ENCODE assay signal across 11 mouse cellular contexts in genomic region chr7:35373146-35373989, GRCm38 (mm10). TPM values are rescaled to one million over a fixed set of nuclear protein-coding genes. Genes with fewer than 3 reads are reported as not detected.
DNase-seq lines count a peak whose midpoint lies in the region; ATAC-seq and TF ChIP-seq lines count a peak whose summit lies in the region.
"Had no signal": no experiment of that assay in that cellular context is flagged by ENCODE, and none has a peak within 500 bp of the region (broad histone marks: within the 10 kb centered on the region; RNA-seq: fewer than 3 reads in every experiment).

No protein-coding gene starts in this region.

- no peaks in the 10 kb centered on the region for H3K27me3 ChIP-seq in heart, embryonic 11.5 days (ENCODE audit: control insufficient read depth, insufficient read depth, low read length)
- H3K27me3 ChIP-seq in E14TG2a.4 (ENCODE audit: insufficient read depth, low read length), result 0 out of 2 replicates have a peak, but pooled peaks cover 3% of the 10 kb centered on the region
- no peaks in the 10 kb centered on the region for H3K27me3 ChIP-seq in intestine, embryonic 16.5 days (replicated peaks; ENCODE audit: control insufficient read depth, insufficient read depth, low read length)
- H3K27me3 ChIP-seq in limb, embryonic 10.5 days (ENCODE audit: low read depth, poor library complexity, severe bottlenecking), result no peaks in the 10 kb centered on the region
- H3K27me3 ChIP-seq: midbrain, embryonic 12.5 days had no signal

- no peaks in the 10 kb centered on the region for H3K36me3 ChIP-seq in heart, embryonic 11.5 days (ENCODE audit: control insufficient read depth, insufficient read depth, low read length)
- H3K36me3 ChIP-seq in E14TG2a.4 (ENCODE audit: insufficient read depth, low read length), result peaks cover 31% of the 10 kb centered on the region
- H3K36me3 ChIP-seq in intestine, embryonic 16.5 days (ENCODE audit: control insufficient read depth, insufficient read depth, low read length), result peaks cover under 1% of the 10 kb centered on the region; the same call in 1 of the 2 replicates
- no peaks in the 10 kb centered on the region for H3K36me3 ChIP-seq in limb, embryonic 10.5 days
- H3K36me3 ChIP-seq: forebrain, embryonic 10.5 days; midbrain, embryonic 12.5 days had no signal

- peaks cover 3% of the 10 kb centered on the region; the same call in 1 of the 2 replicates for H3K9me3 ChIP-seq in heart, embryonic 11.5 days (replicated peaks; ENCODE audit: control insufficient read depth, low read length)
- H3K9me3 ChIP-seq in E14TG2a.4 (ENCODE audit: low read length), result no peaks in the 10 kb centered on the region
- H3K9me3 ChIP-seq in intestine, embryonic 16.5 days (ENCODE audit: control insufficient read depth, low read length), result no peaks in the 10 kb centered on the region
- H3K9me3 ChIP-seq in limb, embryonic 10.5 days (replicated peaks), result no peaks in the 10 kb centered on the region
- H3K9me3 ChIP-seq: midbrain, embryonic 12.5 days had no signal

- no peak for TF ChIP-seq CTCF in E14TG2a.4 (conservative IDR thresholded peaks at IDR 0.05; ENCODE audit: low read length)

- no peak for DNase-seq in heart, postnatal 4 days
- no peak for DNase-seq in limb, embryonic 10.5 days (ENCODE audit: low spot score)
- DNase-seq in MN1 (ENCODE audit: low spot score), result no peak
- DNase-seq in natural killer cell, adult 2 months (ENCODE audit: low spot score in 2 of 2), result no peak
- DNase-seq in right cerebral cortex, adult 18-20 months, result no peak

- no peak overlapping the region for H3K4me2 ChIP-seq in heart, embryonic 11.5 days
- peak overlapping the region; percentile 30 for H3K4me2 ChIP-seq in intestine, embryonic 16.5 days (ENCODE audit: low read depth, low read length)
- H3K4me2 ChIP-seq: midbrain, embryonic 12.5 days had no signal

- 51% methylated on average over 16 of the region's 16 CpGs for WGBS in heart, embryonic 11.5 days (ENCODE audit: insufficient replicate concordance)
- 48% methylated on average over 16 of the region's 16 CpGs for WGBS in intestine, embryonic 16.5 days
- 73% methylated on average over 16 of the region's 16 CpGs for WGBS in limb, embryonic 10.5 days

- no peak overlapping the region for H3K9ac ChIP-seq in heart, embryonic 11.5 days (ENCODE audit: low read depth, low read length)
- peak overlapping the region; percentile 60 for H3K9ac ChIP-seq in intestine, embryonic 16.5 days (ENCODE audit: low read depth, low read length)
- H3K9ac ChIP-seq: midbrain, embryonic 12.5 days had no signal

- no peak overlapping the region for H3K27ac ChIP-seq in heart, embryonic 11.5 days (ENCODE audit: low read depth, low read length)
- H3K27ac ChIP-seq in intestine, embryonic 16.5 days (ENCODE audit: low read length), result peak overlapping the region; percentile 97
- 0 out of 2 replicates have a peak overlapping the region, but pooled peaks have one; percentile 17 for H3K27ac ChIP-seq in limb, embryonic 10.5 days
- H3K27ac ChIP-seq: forebrain, embryonic 10.5 days; midbrain, embryonic 12.5 days had no signal

- no peaks in the 10 kb centered on the region for H3K4me1 ChIP-seq in heart, embryonic 11.5 days (ENCODE audit: control insufficient read depth, insufficient read depth, low read length)
- peaks cover 49% of the 10 kb centered on the region for H3K4me1 ChIP-seq in E14TG2a.4 (replicated peaks; ENCODE audit: low read depth, low read length)
- H3K4me1 ChIP-seq in intestine, embryonic 16.5 days (ENCODE audit: control insufficient read depth, insufficient read depth, low read length), result peaks cover 21% of the 10 kb centered on the region
- H3K4me1 ChIP-seq in limb, embryonic 10.5 days, result no peaks in the 10 kb centered on the region

- no peak overlapping the region for H3K4me3 ChIP-seq in heart, embryonic 11.5 days (ENCODE audit: low read depth, low read length)
- peak overlapping the region; percentile 35 for H3K4me3 ChIP-seq in E14TG2a.4 (replicated peaks; ENCODE audit: low read length)
- no peak overlapping the region for H3K4me3 ChIP-seq in intestine, embryonic 16.5 days (ENCODE audit: low read length)
- H3K4me3 ChIP-seq in limb, embryonic 10.5 days, result no peak overlapping the region
- H3K4me3 ChIP-seq: forebrain, embryonic 10.5 days; midbrain, embryonic 12.5 days had no signal

- 0 out of 2 replicates have a peak, but pooled peaks have one; percentile 33 for ATAC-seq in heart, embryonic 11.5 days (replicated peaks; ENCODE audit: insufficient number of reproducible peaks, low FRiP score, low TSS enrichment)
- ATAC-seq in intestine, embryonic 16.5 days, result peak; percentile 86

RNA-seq across cellular contexts. Expression of gene Faap24, which starts 23.3 kb away (rescaled TPM):
- polyA plus RNA-seq in heart, embryonic 11.5 days (2014; fragmentation: Nextera tagmentation; extraction: Ambion mirVana), result 15.2 and 16.2 TPM in 2 replicates
- 1 to 10 TPM; 4.6 to 4.7 TPM for total RNA-seq in heart, postnatal 4 days (2021)
- polyA plus RNA-seq in intestine, embryonic 16.5 days (2015; fragmentation: Nextera tagmentation; extraction: Ambion mirVana), result 21.1 and 22.5 TPM in 2 replicates
- polyA plus RNA-seq in limb, embryonic 10.5 days (2016; fragmentation: Nextera tagmentation; extraction: Ambion mirVana), result 18.2 and 18.7 TPM in 2 replicates

RNA-seq across cellular contexts. Expression of gene Cep89, which starts 23.5 kb away (rescaled TPM):
- 32.2 and 33.3 TPM in 2 replicates for polyA plus RNA-seq in heart, embryonic 11.5 days (2014; fragmentation: Nextera tagmentation; extraction: Ambion mirVana)
- 10 to 100 TPM; 26.4 to 26.6 TPM for total RNA-seq in heart, postnatal 4 days (2021)
- 41.4 and 45.0 TPM in 2 replicates for polyA plus RNA-seq in intestine, embryonic 16.5 days (2015; fragmentation: Nextera tagmentation; extraction: Ambion mirVana)
- 59.0 and 64.4 TPM in 2 replicates for polyA plus RNA-seq in limb, embryonic 10.5 days (2016; fragmentation: Nextera tagmentation; extraction: Ambion mirVana)

RNA-seq across cellular contexts. Expression of gene Rhpn2, which starts 39.4 kb away (rescaled TPM):
- polyA plus RNA-seq in heart, embryonic 11.5 days (2014; fragmentation: Nextera tagmentation; extraction: Ambion mirVana), result 8.3 and 8.5 TPM in 2 replicates
- 1 to 10 TPM; 4.1 to 4.4 TPM for total RNA-seq in heart, postnatal 4 days (2021)
- polyA plus RNA-seq in intestine, embryonic 16.5 days (2015; fragmentation: Nextera tagmentation; extraction: Ambion mirVana), result 95.3 and 105 TPM in 2 replicates
- 3.2 and 3.5 TPM in 2 replicates for polyA plus RNA-seq in limb, embryonic 10.5 days (2016; fragmentation: Nextera tagmentation; extraction: Ambion mirVana)
- total RNA-seq: hematopoietic stem cell, adult 5-6 weeks had no signal

RNA-seq across cellular contexts. Expression of gene Gpatch1, which starts 55.1 kb away (rescaled TPM):
- polyA plus RNA-seq in heart, embryonic 11.5 days (2014; fragmentation: Nextera tagmentation; extraction: Ambion mirVana), result 10.4 and 14.5 TPM in 2 replicates
- 10 to 100 TPM; 11.4 to 12.7 TPM for total RNA-seq in heart, postnatal 4 days (2021)
- 14.8 and 15.3 TPM in 2 replicates for polyA plus RNA-seq in intestine, embryonic 16.5 days (2015; fragmentation: Nextera tagmentation; extraction: Ambion mirVana)
- 15.9 and 17.8 TPM in 2 replicates for polyA plus RNA-seq in limb, embryonic 10.5 days (2016; fragmentation: Nextera tagmentation; extraction: Ambion mirVana)

Comparison
In these comparisons a context has a peak if more than half of its experiments do, and no peak if none do; other contexts are left out.
1. RNA of gene Rhpn2, which starts 39.4 kb away (polyA plus RNA-seq): 95.3 to 105 TPM in intestine, embryonic 16.5 days; 8.3 to 8.5 TPM in heart, embryonic 11.5 days and 3.2 to 3.5 TPM in limb, embryonic 10.5 days; every median in the first group is over 10 times any median in the second.